Mouse (Mus musculus) heart, adult 2 months (tissue): Measurements from ENCODE around the gene Klrb1b.

Source experiments
- CTCF ChIP-seq: fragments of 200-600 bp; IDR thresholded peaks from 2 replicates; pipeline ENCODE4 v1.8.1; 2022; ENCODE audit warnings: antibody characterized with exemption, mild to moderate bottlenecking, moderate library complexity
- EP300 ChIP-seq: fragments of 200-500 bp; IDR thresholded peaks from 2 replicates; pipeline ENCODE4 v1.6.1; 2011; ENCODE audit warnings: low read depth, low read length, control low read depth; ENCODE audit not compliant: insufficient read depth
- POLR2A ChIP-seq: fragments of 200-500 bp; IDR thresholded peaks from 2 replicates; pipeline ENCODE4 v1.6.1; 2011; ENCODE audit warnings: mild to moderate bottlenecking, low read depth, low read length, control low read depth; ENCODE audit not compliant: insufficient read depth

DNA sequence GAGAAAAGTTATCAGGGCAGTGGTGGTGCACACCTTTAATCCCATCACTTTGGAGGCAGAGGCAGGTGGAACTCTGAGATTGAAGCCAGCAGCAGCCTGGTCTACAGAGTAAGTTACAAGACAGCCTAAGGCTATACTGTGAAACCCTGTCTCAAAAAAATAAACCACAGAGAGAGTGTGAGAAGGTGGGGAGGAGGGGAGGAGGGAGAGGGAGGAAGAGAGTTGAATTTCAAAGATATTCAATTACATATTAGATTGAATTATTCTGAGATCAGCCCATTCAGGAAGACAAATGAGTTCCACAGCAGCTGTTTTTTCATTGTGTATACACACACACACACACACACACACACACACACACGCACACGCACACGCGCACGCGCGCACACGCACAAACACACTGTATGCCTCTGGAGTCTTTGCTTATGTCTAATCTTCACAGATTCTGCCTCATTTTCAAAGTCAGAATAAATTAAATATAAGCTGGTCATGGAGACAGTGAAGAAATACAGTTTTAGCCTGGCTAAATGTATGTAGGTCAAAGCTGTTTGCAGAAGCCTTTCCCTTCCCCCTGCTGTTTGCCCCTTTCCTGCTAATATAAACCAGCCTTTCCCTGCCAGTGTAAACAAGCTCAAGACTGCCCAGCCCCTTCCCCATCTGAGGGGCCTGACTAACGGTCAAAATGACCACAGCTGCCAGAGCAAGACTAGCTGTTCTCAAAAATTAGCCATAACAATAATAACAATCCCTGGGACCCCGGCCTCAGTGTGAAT, 56.5 kb downstream of the Klrb1b start:
- no peak for TF ChIP-seq EP300
- TF ChIP-seq CTCF = no peak
- no peak for TF ChIP-seq POLR2A
